Mouse (Mus musculus) megakaryocyte, embryonic 14.5 days (primary cell): ENCODE results near the gene Chdh. TPM values are rescaled to one million over a fixed set of nuclear protein-coding genes. Genes with fewer than 3 reads are reported as not detected.

Source experiments
- H3K27me3 ChIP-seq: replicated peaks from 2 replicates; pipeline ENCODE3; 2012; ENCODE audit warnings: inconsistent platforms
- H3K36me3 ChIP-seq: replicated peaks from 2 replicates; pipeline ENCODE3; 2012; ENCODE audit warnings: low read length, inconsistent platforms, mixed read lengths
- H3K4me1 ChIP-seq: 2 replicates; pipeline ENCODE4 v1.6.1; 2012; ENCODE audit warnings: inconsistent platforms
- H3K4me3 ChIP-seq: replicated peaks from 2 replicates; pipeline ENCODE3; 2012; ENCODE audit warnings: moderate library complexity, mild to moderate bottlenecking, inconsistent platforms
- H3K9me3 ChIP-seq: 2 replicates; pipeline ENCODE4 v1.6.1; 2012; ENCODE audit warnings: inconsistent platforms
- FLI1 ChIP-seq: IDR thresholded peaks from 2 replicates; pipeline ENCODE4 v1.6.1; 2012; ENCODE audit warnings: low read length, inconsistent platforms, mixed read lengths
- GATA1 ChIP-seq: IDR thresholded peaks from 3 replicates; pipeline ENCODE4 v1.6.1; 2012; ENCODE audit warnings: mixed read lengths, low read length, inconsistent platforms, borderline replicate concordance
- polyA plus RNA-seq: library from polyadenylated mRNA; stranded (reverse); fragments of >175 nt; gene quantifications from 2 replicates; pipeline ENCODE4 v1.2.3, GENCODE M21; 2012; ENCODE audit warnings: low replicate concordance; ENCODE audit not compliant: insufficient read depth

Gene Chdh
- polyA plus RNA-seq, 1 experiment, result 0.13 TPM

DNA sequence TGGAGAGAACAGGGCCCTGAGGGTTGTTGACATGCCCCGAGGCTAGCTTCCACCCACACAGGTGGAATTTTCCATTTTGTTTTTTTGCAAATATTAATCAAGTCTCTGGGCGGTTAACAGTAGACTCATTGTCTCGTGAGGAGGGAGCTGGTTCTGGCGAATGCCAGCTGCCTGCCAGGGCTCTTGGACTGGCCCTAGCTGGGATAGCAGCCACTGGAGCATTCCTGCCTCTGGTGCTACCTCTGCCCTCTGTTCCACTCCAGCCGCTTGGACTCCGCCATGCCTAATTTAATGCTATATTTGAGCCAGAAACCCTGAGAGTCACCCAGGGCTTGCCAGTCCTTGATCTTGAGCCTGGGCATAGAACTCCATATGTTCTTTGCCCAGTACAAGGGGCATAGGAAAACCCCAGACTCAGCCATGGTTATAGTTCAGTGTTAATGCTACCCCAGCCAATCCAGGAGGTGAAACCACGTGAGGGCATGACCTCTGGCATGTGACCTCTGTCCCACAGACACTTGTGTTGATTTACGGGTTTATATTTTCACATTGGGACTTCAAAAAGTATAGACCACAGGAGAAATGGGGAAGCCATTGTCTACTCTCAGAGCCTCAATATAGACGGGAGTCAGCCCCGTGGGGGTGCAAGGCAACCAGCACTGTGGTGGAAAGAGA lies 3.2 kb downstream of the Chdh start:
- no peaks in the 10 kb centered on the region for H3K9me3 ChIP-seq
- no peaks in the 10 kb centered on the region for H3K36me3 ChIP-seq
- peaks cover 8% of the 10 kb centered on the region for H3K4me1 ChIP-seq
- no peak overlapping the region for H3K4me3 ChIP-seq
- H3K27me3 ChIP-seq, result peaks cover 61% of the 10 kb centered on the region
- TF ChIP-seq GATA1 (no peak), FLI1 (no peak)

DNA sequence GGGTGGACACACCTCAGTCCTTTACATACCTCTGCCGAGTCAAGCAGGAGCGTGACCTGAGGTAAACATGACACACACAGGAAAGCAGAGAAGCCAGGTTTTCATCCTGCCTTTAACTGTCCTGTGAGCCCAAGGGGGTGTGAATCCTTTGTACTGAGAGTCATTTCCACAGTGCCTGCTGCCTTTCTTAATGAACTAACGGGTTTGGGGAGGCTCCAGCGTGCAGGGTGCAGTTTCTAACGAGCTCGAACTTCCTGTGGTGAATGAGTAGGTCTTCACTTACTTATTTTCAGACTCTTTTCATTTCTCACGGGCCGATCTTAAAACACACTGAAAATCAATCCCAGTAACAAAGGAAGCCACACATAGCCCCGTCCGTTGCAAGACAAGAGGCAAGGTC lies 5.7 kb downstream of the Chdh start:
- Histone ChIP-seq H3K9me3 (no peaks in the 10 kb centered on the region), H3K4me3 (no peak overlapping the region), H3K36me3 (no peaks in the 10 kb centered on the region), H3K4me1 (peaks cover 5% of the 10 kb centered on the region), H3K27me3 (peaks cover 43% of the 10 kb centered on the region)
- TF ChIP-seq FLI1, result no peak
- no peak for TF ChIP-seq GATA1

DNA sequence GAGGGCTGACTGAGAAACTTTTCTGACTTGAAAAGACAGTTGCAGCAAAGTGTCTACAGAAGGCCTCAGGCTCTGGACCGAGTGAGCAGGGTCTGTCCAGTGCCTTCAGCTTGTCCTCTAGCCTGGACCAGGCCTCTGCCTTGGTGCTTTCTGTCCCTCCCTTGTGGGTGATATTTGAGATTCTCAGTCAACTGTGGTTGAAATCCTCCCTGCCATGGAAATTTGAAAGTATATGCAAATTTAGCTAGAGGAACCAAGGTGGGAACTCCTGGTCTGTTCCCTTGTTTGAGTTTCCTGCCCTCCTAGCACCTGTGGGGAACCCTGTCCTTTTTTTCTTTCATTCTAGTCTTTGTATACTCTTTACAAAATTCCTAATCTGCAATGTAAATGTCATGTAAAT lies 6.2 kb downstream of the Chdh start:
- Histone ChIP-seq H3K4me1 (peaks cover 5% of the 10 kb centered on the region), H3K36me3 (no peaks in the 10 kb centered on the region), H3K27me3 (peaks cover 38% of the 10 kb centered on the region), H3K9me3 (no peaks in the 10 kb centered on the region), H3K4me3 (no peak overlapping the region)
- no peak for TF ChIP-seq GATA1
- no peak for TF ChIP-seq FLI1

DNA sequence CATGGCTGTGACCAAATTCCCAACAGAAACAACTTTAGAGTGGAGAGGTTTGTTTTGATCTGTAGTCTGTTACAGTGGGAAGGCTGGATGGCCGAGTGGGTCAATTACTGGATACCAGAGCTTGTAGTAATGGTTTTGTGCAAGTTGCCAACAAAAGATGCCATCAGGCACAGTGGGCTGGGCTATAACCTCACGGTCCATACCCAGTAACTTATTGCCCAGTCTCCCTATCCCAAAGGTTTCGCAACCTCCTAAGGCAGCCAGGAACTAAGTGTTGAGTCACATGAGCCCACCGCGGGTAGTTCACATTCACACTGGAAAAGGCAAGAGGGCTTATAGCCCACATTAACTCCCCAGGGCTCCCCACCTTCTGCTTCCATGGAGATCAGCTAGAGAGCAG lies 7.8 kb downstream of the Chdh start:
- TF ChIP-seq FLI1, result no peak
- Histone ChIP-seq H3K4me3 (no peak overlapping the region), H3K27me3 (peaks cover 24% of the 10 kb centered on the region), H3K4me1 (peaks cover 5% of the 10 kb centered on the region), H3K9me3 (no peaks in the 10 kb centered on the region), H3K36me3 (no peaks in the 10 kb centered on the region)

DNA sequence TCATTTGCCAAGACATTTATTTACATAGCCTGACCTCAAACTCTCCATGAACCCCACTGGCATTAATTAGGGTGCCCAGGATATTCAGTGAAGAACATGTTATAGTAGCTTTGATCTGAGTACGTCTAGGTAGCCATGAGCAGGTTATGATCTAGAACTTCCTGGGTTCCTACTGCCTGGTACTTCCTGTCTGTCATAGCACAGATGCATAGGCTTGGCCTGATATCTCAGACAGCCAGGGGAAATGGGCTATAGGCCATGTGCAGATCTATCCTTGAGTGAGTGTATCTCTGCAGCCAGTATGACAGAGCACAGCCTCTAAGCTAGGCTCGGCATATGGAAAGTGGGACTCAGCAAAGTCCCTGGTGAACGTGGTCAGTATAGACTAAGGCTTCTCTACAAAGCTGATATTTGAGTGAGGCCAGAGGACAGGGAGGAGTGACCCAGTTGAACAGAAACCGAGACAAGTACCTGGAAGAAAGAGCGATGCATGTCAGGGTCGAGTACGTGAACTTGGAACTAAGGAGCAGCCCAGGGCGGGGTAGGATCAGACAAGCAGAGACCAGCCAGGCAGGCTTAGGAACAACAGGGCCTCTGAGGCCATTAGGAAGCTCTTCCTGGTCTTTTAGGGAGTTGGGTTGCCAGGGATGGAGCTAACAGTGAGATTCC lies 9.1 kb downstream of the Chdh start:
- H3K9me3 ChIP-seq, result no peaks in the 10 kb centered on the region
- peaks cover 20% of the 10 kb centered on the region for H3K27me3 ChIP-seq
- H3K4me3 ChIP-seq, result no peak overlapping the region
- peaks cover 5% of the 10 kb centered on the region for H3K4me1 ChIP-seq
- no peaks in the 10 kb centered on the region for H3K36me3 ChIP-seq
- TF ChIP-seq FLI1 (no peak), GATA1 (no peak)

DNA sequence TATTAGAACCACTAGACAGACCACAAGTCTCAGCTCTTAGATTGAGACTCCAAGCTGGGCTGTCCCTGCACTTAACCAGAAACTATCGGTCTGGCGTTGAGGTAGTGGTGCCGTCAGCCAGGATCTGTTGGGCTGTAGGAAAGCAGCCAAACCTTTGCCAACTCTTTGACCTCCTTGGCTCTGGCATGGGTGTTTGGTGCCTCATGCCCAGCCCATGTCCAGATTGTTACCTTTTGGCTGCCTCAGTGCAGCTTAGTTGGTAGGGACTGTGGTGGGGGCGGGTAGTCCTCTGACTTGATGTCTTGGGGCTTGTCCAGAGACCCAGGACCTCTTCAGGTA lies 9.6 kb downstream of the Chdh start:
- Histone ChIP-seq H3K4me3 (no peak overlapping the region), H3K9me3 (no peaks in the 10 kb centered on the region), H3K27me3 (peaks cover 20% of the 10 kb centered on the region), H3K4me1 (peaks cover 5% of the 10 kb centered on the region), H3K36me3 (no peaks in the 10 kb centered on the region)
- TF ChIP-seq GATA1 (no peak), FLI1 (no peak)

DNA sequence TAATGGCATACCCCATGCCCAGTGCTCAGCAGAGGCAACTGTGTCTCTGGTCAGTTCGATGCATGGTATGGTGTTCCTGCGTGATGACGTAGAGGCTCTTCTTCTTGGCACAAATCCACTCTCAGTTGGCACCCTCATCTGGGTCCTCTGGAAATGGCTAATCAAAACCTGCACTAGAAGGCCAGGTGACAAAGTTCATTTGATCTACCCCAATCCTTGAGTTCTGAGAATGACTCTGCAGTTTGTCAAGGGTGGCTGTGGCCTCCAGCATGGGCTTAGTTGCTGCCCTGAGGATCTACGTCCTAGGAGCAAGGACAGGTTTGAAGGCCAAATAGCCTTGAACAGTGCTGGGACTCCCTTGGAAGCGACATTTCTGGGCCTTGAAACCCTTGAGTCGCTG lies 10.0 kb downstream of the Chdh start:
- TF ChIP-seq GATA1, result no peak
- no peak for TF ChIP-seq FLI1
- peaks cover 5% of the 10 kb centered on the region for H3K4me1 ChIP-seq
- no peaks in the 10 kb centered on the region for H3K9me3 ChIP-seq
- H3K4me3 ChIP-seq, result no peak overlapping the region
- H3K36me3 ChIP-seq, result no peaks in the 10 kb centered on the region
- peaks cover 20% of the 10 kb centered on the region for H3K27me3 ChIP-seq

DNA sequence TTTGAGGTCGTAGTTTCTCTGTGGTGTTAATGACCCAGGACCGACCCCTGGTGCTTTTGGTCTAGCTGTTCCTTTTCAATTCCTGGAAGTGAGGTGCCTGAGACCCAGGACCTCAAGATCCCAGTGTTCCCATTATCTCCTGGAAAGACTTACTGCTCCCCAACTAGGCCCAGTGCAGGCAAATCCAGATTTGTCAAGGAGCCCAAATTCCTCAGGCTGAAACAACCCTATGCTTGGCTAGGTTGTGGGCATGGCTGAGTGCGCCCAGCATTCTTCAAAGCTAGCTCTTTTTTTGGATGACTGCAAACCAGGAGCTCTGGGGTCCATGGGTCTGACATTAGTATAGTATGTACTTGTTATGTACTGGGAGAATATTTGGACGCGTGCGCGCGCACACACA lies 10.6 kb downstream of the Chdh start:
- TF ChIP-seq GATA1, result no peak
- no peak for TF ChIP-seq FLI1
- no peaks in the 10 kb centered on the region for H3K36me3 ChIP-seq
- peaks cover 5% of the 10 kb centered on the region for H3K4me1 ChIP-seq
- H3K4me3 ChIP-seq, result no peak overlapping the region
- no peaks in the 10 kb centered on the region for H3K9me3 ChIP-seq
- peaks cover 17% of the 10 kb centered on the region for H3K27me3 ChIP-seq

DNA sequence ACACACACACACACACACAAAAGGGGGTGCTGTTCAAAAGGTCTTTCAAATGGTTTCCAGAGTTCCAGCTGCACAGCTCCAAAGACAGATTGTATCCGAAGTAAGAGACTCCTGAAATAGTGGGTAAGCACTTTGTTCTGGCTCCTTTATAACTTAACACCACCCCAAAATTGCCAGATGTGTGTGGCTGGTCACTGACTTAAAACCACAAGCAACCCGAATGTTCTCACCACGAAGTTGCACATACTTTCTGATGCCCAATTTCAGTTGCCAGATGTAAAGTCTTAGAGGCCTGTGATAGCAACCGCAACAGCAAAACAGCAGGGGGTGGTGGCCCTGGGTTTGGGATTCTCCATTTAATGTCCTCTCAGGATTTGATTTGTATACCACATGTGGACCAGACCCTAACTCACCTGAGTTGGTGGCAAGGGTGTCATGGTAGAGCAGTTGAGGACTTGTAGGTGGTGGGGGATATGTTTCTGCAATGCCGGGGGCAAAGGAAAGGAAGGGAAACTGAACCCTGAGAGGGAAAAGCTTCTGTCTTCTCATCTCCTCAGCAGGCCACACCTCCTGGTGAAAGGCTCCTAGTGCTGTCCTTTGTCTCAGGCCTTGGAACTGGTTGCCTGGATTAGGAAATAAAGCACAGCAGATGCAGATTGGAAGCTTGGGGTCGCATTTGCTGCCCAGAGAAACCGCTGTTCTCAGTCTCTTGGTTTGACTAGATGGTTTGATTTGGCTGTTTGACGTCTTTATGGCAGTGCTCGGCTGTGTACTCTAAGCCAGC lies 11.2 kb downstream of the Chdh start:
- Histone ChIP-seq H3K36me3 (no peaks in the 10 kb centered on the region), H3K4me3 (no peak overlapping the region), H3K4me1 (peaks cover 5% of the 10 kb centered on the region), H3K9me3 (no peaks in the 10 kb centered on the region), H3K27me3 (peaks cover 14% of the 10 kb centered on the region)
- TF ChIP-seq GATA1 (no peak), FLI1 (no peak)

DNA sequence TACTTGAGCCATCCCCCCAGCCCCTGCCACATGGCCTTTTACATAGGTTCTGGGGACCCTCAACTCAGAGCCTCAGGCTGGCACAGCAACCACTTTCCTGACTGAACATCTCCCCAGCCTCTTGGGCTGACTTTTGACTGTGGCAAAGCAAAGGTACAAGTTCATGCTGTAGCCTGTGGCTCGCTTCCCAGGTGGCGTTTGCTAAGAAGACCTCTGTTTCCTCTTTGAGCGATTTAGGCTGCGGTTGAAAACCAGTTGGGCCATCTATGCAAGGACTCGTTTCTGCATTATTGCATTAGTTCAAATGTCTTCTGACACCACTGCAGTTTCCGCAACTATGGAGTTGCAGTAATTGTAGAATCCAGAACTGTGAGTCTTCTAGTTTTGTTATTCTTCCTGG lies 13.6 kb downstream of the Chdh start:
- H3K4me3 ChIP-seq, result no peak overlapping the region
- TF ChIP-seq FLI1 (no peak), GATA1 (no peak)
- peaks cover 5% of the 10 kb centered on the region for H3K4me1 ChIP-seq
- no peaks in the 10 kb centered on the region for H3K36me3 ChIP-seq
- H3K27me3 ChIP-seq, result peaks cover 8% of the 10 kb centered on the region
- no peaks in the 10 kb centered on the region for H3K9me3 ChIP-seq
